Mouse (Mus musculus) kidney, embryonic 16.5 days (tissue): ENCODE measurements around the gene Mob3c. TPM values are rescaled to one million over a fixed set of nuclear protein-coding genes. Genes with fewer than 3 reads are reported as not detected.

Source experiments
- ATAC-seq: fragments of 200-750 bp; cut with Nextera tagmentation; 2 replicates; pipeline ENCODE4 v1.8.0; 2017; ENCODE audit warnings: moderate TSS enrichment; ENCODE audit not compliant: low FRiP score, low TSS enrichment
- H3K27ac ChIP-seq: fragments of 300-500 bp; sonication (generic); 2 replicates; pipeline ENCODE4 v1.5.1; 2014; ENCODE audit warnings: low read length
- H3K27me3 ChIP-seq: fragments of 300-500 bp; sonication (generic); 2 replicates; pipeline ENCODE4 v1.6.1; 2014; ENCODE audit warnings: low read length, control low read depth, mixed read lengths; ENCODE audit not compliant: insufficient read depth
- H3K36me3 ChIP-seq: fragments of 300-500 bp; sonication (generic); 2 replicates; pipeline ENCODE4 v1.6.1; 2014; ENCODE audit warnings: low read length, control low read depth, mixed read lengths; ENCODE audit not compliant: insufficient read depth
- H3K4me1 ChIP-seq: fragments of 300-500 bp; sonication (generic); 2 replicates; pipeline ENCODE4 v1.6.1; 2014; ENCODE audit warnings: low read length, control low read depth, mixed read lengths; ENCODE audit not compliant: insufficient read depth
- H3K4me2 ChIP-seq: fragments of 300-500 bp; sonication (generic); replicated peaks from 2 replicates; pipeline ENCODE4 v1.6.1; 2014; ENCODE audit warnings: low read depth, low read length
- H3K4me3 ChIP-seq: fragments of 300-500 bp; sonication (generic); 2 replicates; pipeline ENCODE4 v1.5.1; 2014; ENCODE audit warnings: mild to moderate bottlenecking, low read length
- H3K9ac ChIP-seq: fragments of 300-500 bp; sonication (generic); replicated peaks from 2 replicates; pipeline ENCODE4 v1.6.1; 2014; ENCODE audit warnings: low read length
- H3K9me3 ChIP-seq: fragments of 300-500 bp; sonication (generic); 2 replicates; pipeline ENCODE4 v1.6.1; 2016; ENCODE audit warnings: low read length, control low read depth
- WGBS: fragments of 180-500 bp; shearing (Covaris S2); extraction: QIAGEN DNeasy Blood & Tissue Kit; methylation state at CpG from one replicate; pipeline ENCODE4 v1.1.7; 2014; 5-methylcytosine and 5-hydroxymethylcytosine counted together
- polyA plus RNA-seq: library from polyadenylated mRNA; unstranded; fragments of >200 nt; fragmentation: Nextera tagmentation; extraction: Ambion mirVana; gene quantifications from 2 replicates; pipeline ENCODE4 v1.2.1, GENCODE M21; 2015

Mob3c gene
- polyA plus RNA-seq, 1 experiment from 2014 or later: 15.2 TPM

DNA sequence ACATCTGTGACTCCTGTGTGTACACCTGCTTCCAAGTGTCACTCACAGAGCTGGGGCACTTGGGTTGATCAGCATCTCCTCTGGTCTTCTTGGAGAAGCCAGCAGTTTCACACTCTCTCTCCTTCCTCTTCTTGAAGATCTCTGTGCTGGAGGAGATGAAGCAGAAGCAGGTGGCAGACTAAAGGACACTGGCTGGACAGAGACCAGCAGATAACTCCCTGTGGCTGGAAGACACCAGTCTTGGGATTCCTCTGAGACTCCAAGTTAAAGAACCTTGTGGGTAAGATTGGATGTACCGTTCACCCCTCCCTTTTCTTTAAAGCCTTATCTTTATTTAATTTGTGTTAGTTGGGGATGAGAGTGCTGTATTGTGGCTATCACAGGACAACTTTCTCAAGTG lies 20.2 kb downstream of the Mob3c start:
- no peaks in the 10 kb centered on the region for H3K4me1 ChIP-seq
- no peaks in the 10 kb centered on the region for H3K9me3 ChIP-seq
- H3K27ac ChIP-seq: no peak overlapping the region
- peaks cover 16% of the 10 kb centered on the region for H3K36me3 ChIP-seq
- no peaks in the 10 kb centered on the region for H3K27me3 ChIP-seq
- no peak overlapping the region for H3K9ac ChIP-seq
- no peak overlapping the region for H3K4me3 ChIP-seq
- H3K4me2 ChIP-seq: no peak overlapping the region
- ATAC-seq: no peak
- 81% methylated on average over 1 of the region's 1 CpGs for WGBS

DNA sequence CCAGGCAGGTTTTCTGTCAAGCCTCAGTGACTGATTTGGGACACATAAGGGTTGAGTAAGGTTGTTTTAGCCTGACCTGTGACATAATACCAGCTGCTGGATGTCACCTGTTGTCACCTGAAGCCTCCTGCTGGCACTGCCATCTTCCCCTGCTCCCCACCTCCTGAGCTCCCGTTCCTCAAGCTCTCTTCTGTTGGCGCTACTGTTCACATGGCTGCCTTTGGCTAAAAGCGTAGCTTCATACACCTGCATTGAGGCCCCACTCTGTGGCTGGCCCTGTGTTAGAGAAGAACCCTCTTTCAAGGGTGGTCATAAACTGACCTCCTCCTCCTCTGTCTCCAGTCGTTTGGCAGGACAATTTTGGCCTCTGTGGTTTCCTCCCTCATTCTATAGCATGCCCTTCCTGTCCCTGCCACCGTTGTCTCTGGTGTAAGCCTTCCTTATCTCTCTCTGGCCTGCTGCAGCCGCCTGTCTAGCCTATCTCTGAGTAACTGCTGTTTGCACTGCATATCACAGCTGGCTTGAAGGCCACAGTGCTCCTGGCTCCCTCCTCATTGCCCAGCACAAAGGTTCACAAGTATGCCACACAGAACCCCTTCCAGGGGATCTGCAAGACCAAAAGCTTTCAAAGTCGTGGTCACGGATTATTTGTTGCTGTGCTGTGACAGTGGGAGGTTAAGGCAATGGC lies 21.2 kb downstream of the Mob3c start:
- Histone ChIP-seq H3K4me2 (no peak overlapping the region), H3K9ac (no peak overlapping the region), H3K27me3 (no peaks in the 10 kb centered on the region), H3K4me3 (no peak overlapping the region), H3K9me3 (no peaks in the 10 kb centered on the region), H3K27ac (no peak overlapping the region), H3K4me1 (no peaks in the 10 kb centered on the region), H3K36me3 (peaks cover 16% of the 10 kb centered on the region)
- 61% methylated on average over 8 of the region's 8 CpGs for WGBS
- peak; percentile 27; the same call in 1 of the 2 replicates for ATAC-seq

DNA sequence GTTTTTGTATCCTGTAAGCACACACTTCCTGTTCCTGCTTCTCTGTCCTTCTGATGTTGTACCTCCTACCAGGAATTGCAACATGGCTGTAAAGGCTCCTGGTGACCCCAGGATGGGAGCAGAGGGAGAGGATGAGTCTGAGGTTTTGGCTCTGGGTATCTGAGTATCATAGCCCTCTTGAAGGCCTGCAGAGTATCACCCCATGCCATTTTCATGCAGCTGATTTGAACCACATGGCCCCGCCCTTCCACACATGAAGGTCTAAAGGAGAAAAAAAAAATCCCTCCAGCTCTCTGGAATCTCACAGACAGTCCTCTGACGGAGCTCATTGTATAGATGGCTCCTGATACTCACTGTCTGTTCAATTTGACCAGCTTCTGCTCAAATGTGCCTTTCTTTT lies 22.2 kb downstream of the Mob3c start:
- H3K9me3 ChIP-seq: no peaks in the 10 kb centered on the region
- no peak overlapping the region for H3K4me2 ChIP-seq
- H3K27ac ChIP-seq: no peak overlapping the region
- no peak overlapping the region for H3K9ac ChIP-seq
- H3K27me3 ChIP-seq: no peaks in the 10 kb centered on the region
- ATAC-seq: no peak
- no peak overlapping the region for H3K4me3 ChIP-seq
- H3K4me1 ChIP-seq: no peaks in the 10 kb centered on the region
- 80% methylated on average over 2 of the region's 2 CpGs for WGBS
- peaks cover 16% of the 10 kb centered on the region for H3K36me3 ChIP-seq

DNA sequence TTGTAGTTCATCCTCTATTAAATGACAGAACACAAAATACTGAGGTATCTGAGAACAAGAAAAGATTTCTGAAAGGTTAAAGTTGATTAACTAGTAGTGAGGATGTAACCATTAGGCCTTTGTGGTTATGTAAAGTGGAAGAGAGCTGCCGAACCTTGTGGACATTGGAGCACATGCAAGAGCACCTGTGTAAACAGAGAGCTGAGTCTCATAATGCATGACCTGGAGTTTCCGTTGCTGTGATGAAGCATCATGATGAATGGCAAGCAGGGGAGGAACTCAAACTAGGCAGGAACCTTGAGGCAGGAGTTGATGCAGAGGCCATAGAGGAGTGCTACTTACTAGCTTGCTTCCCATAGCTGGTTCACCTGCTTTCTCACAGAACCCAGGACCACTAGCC lies 22.7 kb downstream of the Mob3c start:
- Histone ChIP-seq H3K27me3 (no peaks in the 10 kb centered on the region), H3K9me3 (no peaks in the 10 kb centered on the region), H3K27ac (no peak overlapping the region), H3K36me3 (peaks cover 16% of the 10 kb centered on the region), H3K4me3 (no peak overlapping the region), H3K9ac (no peak overlapping the region), H3K4me2 (no peak overlapping the region), H3K4me1 (no peaks in the 10 kb centered on the region)
- no peak for ATAC-seq
- 25% methylated on average over 2 of the region's 2 CpGs for WGBS

DNA sequence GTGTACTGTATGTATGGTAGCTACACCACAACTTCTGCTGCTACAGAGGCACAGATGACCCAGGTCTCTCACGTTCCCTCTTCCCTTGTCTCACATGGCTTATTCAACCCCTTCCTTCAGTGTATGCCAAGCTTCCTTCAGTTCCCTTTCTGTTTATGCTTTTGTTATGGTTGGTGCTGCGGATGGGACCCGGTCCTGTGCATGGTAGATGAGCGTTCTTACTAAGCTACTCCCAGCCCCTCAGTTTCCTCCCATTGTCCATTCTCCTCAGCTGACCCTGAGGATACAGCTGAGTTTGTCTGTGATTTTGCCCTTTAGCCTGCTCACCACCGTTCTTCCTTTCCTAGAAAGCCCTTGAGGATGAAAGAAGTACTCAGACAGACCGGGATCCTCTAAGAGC lies 23.7 kb downstream of the Mob3c start:
- H3K9me3 ChIP-seq: no peaks in the 10 kb centered on the region
- H3K27ac ChIP-seq: no peak overlapping the region
- 81% methylated on average over 6 of the region's 6 CpGs for WGBS
- no peak overlapping the region for H3K4me3 ChIP-seq
- no peak for ATAC-seq
- H3K36me3 ChIP-seq: peaks cover 16% of the 10 kb centered on the region
- no peak overlapping the region for H3K9ac ChIP-seq
- no peaks in the 10 kb centered on the region for H3K4me1 ChIP-seq
- no peak overlapping the region for H3K4me2 ChIP-seq
- H3K27me3 ChIP-seq: no peaks in the 10 kb centered on the region

DNA sequence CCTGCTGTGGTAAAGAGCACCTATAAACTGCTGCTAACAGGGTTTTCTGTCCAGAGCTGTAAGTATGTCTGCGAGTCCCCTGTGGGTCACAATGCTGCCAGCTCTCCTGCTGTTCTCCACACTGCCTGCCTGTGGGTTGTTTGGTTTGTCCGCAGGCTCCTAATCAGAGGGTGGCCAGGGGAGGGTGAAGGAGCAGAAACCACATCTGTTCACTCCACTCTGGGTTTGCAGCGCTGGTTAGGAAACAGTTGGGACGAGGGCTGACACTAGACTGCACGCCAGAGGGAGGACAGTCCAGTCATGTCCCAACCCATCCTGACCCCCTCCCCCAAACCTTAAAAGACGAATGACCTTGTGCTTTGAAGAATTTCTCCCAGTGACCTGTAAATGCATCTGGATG lies 27.2 kb downstream of the Mob3c start:
- no peak overlapping the region for H3K9ac ChIP-seq
- 37% methylated on average over 6 of the region's 6 CpGs for whole genome bisulfite sequencing

DNA sequence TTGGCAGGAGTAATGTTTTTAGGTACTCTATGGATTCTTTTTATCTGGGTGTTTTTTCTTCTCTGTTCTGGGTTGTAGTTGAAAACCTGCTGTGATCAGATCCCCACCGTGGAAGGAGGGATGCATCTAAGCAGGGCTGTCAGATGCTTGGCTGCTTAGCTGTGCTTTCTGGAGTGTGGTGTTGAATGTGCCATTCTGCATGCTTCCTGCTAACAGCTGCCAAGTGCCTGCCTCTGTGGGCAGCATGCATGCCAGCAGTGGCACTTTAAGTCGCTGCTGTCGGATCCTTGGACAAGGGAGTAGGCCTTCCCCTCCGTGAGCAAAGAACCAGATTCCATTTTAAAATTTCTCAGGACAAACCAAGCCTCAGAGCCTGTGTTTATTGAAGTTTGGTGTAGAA lies 27.7 kb downstream of the Mob3c start:
- no peaks in the 10 kb centered on the region for H3K4me1 ChIP-seq
- H3K4me3 ChIP-seq: no peak overlapping the region
- peaks cover 30% of the 10 kb centered on the region for H3K36me3 ChIP-seq
- ATAC-seq: no peak
- 70% methylated on average over 4 of the region's 4 CpGs for WGBS
- no peak overlapping the region for H3K4me2 ChIP-seq
- H3K9ac ChIP-seq: no peak overlapping the region
- H3K27ac ChIP-seq: no peak overlapping the region
- H3K9me3 ChIP-seq: no peaks in the 10 kb centered on the region
- no peaks in the 10 kb centered on the region for H3K27me3 ChIP-seq

More for the DNA sequence above, 27.2 kb downstream of the Mob3c start:
- no peak for ATAC-seq
- Histone ChIP-seq H3K9me3 (no peaks in the 10 kb centered on the region), H3K4me3 (no peak overlapping the region), H3K27ac (no peak overlapping the region), H3K4me1 (no peaks in the 10 kb centered on the region), H3K36me3 (peaks cover 32% of the 10 kb centered on the region), H3K27me3 (no peaks in the 10 kb centered on the region), H3K4me2 (no peak overlapping the region)

DNA sequence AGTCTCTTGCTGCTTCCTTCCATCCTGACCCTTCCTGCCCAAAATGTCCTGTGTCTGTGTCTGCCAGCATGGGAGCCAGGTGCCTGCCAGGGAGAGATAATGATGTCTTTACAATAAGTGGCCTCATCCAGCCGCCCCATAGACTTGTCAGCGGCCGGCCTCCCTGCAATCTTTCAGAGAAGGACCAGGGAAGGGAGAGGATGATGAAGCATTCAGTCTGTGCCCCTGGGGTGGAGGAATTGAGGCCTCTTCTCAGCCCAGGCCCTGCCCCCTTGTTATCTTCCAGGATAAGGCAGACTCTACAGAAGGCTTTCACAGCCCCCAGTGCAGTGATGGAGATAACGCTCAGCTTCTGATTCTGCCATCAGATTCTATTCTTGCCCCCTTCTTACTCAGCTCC lies 28.4 kb downstream of the Mob3c start:
- WGBS: 74% methylated on average over 4 of the region's 4 CpGs
- H3K9me3 ChIP-seq: no peaks in the 10 kb centered on the region
- no peak for ATAC-seq
- no peaks in the 10 kb centered on the region for H3K4me1 ChIP-seq
- no peaks in the 10 kb centered on the region for H3K27me3 ChIP-seq
- peaks cover 30% of the 10 kb centered on the region for H3K36me3 ChIP-seq
- no peak overlapping the region for H3K27ac ChIP-seq
- H3K4me2 ChIP-seq: no peak overlapping the region
- H3K4me3 ChIP-seq: no peak overlapping the region
- H3K9ac ChIP-seq: no peak overlapping the region

DNA sequence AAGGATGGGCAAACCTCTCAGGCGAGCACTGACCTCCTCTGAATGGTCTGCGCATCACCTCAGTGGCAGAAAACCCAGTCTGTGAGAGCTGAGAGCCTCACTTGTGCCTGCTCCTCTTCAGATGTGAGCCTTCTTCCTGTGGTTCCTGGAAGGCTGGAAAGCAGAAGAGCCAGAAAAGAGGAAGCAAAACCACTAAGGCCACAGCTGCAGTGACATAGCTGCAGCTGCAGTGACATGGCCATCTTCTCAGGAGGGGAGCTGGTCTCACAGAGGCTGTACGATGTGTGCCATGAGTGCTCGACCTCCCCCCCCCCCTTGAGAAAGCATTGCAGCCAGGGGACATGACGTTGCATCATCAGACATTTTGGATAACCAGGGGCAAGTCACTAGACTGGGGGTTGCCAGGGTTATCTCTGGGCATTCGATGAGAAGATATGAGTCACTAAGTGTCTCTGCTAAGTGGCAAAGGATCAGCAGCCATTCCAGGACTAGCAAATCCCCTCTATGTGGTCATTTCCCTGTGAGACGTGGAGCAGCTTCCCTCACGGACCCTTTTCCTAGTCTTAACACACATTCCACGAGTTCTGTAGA lies 29.5 kb downstream of the Mob3c start:
- no peak for ATAC-seq
- no peak overlapping the region for H3K4me2 ChIP-seq
- WGBS: 84% methylated on average over 9 of the region's 9 CpGs

DNA sequence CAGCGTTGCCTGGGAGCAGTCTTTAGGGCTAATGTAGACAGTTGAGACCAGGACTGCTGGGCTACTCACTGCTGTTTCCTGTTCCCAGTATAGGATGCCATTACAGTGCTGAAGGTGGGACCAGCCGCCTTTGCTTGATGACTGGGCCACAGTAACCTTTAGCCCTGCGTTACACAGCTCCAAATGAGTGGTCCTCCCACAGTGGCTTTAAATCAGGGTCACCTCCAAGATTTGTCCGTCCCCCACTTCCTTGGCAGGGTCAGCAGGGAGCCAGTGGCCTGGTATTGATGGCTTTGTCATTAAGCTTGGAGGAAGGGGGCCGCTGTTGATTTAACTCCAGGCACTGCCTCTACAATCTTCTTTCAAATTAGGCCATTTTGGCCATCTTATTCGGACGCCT lies 35.5 kb downstream of the Mob3c start:
- ATAC-seq: no peak
- Histone ChIP-seq H3K27ac (no peak overlapping the region), H3K36me3 (peaks cover 18% of the 10 kb centered on the region), H3K27me3 (no peaks in the 10 kb centered on the region), H3K4me3 (no peak overlapping the region), H3K4me2 (no peak overlapping the region), H3K9me3 (no peaks in the 10 kb centered on the region), H3K9ac (no peak overlapping the region), H3K4me1 (peaks cover 4% of the 10 kb centered on the region)
- 45% methylated on average over 7 of the region's 7 CpGs for WGBS

More for the DNA sequence above, 29.5 kb downstream of the Mob3c start:
- no peaks in the 10 kb centered on the region for H3K27me3 ChIP-seq
- peaks cover 27% of the 10 kb centered on the region for H3K36me3 ChIP-seq
- no peak overlapping the region for H3K27ac ChIP-seq
- no peaks in the 10 kb centered on the region for H3K9me3 ChIP-seq
- no peaks in the 10 kb centered on the region for H3K4me1 ChIP-seq
- no peak overlapping the region for H3K4me3 ChIP-seq
- no peak overlapping the region for H3K9ac ChIP-seq
